Mouse (Mus musculus): ENCODE measurements around the gene Kif5c. TPM values are rescaled to one million over a fixed set of nuclear protein-coding genes. Genes with fewer than 3 reads are reported as not detected.

Kif5c gene
- polyA plus RNA-seq, 1 experiment: 25.8 TPM

- Histone ChIP-seq H3K4me3 (ENCODE audit: low read depth, low read length) (no peak overlapping the region), H3K27ac (ENCODE audit: insufficient read depth, low read length) (no peak overlapping the region), H3K27me3 (ENCODE audit: control insufficient read depth, insufficient read depth, low read length, poor library complexity, severe bottlenecking) (no peaks in the 10 kb centered on the region), H3K9ac (ENCODE audit: low read depth, poor library complexity, severe bottlenecking) (no peak overlapping the region), H3K36me3 (ENCODE audit: control insufficient read depth, insufficient read depth, low read length, poor library complexity, severe bottlenecking) (no peaks in the 10 kb centered on the region), H3K9me3 (replicated peaks; ENCODE audit: control insufficient read depth, insufficient read depth, low read length, poor library complexity, severe bottlenecking) (no peaks in the 10 kb centered on the region), H3K4me1 (ENCODE audit: control insufficient read depth, insufficient read depth, low read length) (no peaks in the 10 kb centered on the region)
- TF ChIP-seq EP300 (IDR thresholded peaks at IDR 0.05; ENCODE audit: insufficient read depth, low read depth, low read length): no peak
- TF ChIP-seq CTCF (IDR thresholded peaks at IDR 0.05; ENCODE audit: low read depth, low read length): no peak
- no peak for TF ChIP-seq POLR2A (IDR thresholded peaks at IDR 0.05; ENCODE audit: insufficient read depth, low read length)
Observed at GRCm38 (mm10) chr2:49572684-49573083, 46.4 kb upstream of the Kif5c start.

DNA sequence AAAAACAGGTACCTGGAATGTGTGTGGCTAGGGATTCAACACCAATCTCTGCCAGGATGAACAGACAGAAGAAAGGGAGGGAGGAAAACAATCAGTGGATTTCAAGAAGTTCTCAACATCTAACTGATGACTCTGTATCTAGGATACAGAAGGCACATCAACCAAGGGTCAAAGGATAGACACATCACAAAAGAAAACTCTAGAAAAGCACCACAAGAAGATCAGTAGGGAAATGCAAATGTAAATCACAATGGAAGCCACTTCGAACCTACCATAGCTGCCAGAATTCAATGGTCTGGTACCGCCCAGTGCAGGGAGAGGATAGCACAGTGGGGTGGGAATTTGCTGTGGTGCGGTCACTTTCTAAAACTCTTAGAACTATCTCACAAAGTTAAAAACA lies 45.8 kb upstream of the Kif5c start:
- Histone ChIP-seq H3K9ac (ENCODE audit: low read depth, poor library complexity, severe bottlenecking) (no peak overlapping the region), H3K4me3 (ENCODE audit: low read depth, low read length) (no peak overlapping the region), H3K4me1 (ENCODE audit: control insufficient read depth, insufficient read depth, low read length) (no peaks in the 10 kb centered on the region), H3K36me3 (ENCODE audit: control insufficient read depth, insufficient read depth, low read length, poor library complexity, severe bottlenecking) (no peaks in the 10 kb centered on the region), H3K27ac (ENCODE audit: insufficient read depth, low read length) (no peak overlapping the region), H3K27me3 (ENCODE audit: control insufficient read depth, insufficient read depth, low read length, poor library complexity, severe bottlenecking) (no peaks in the 10 kb centered on the region), H3K9me3 (replicated peaks; ENCODE audit: control insufficient read depth, insufficient read depth, low read length, poor library complexity, severe bottlenecking) (no peaks in the 10 kb centered on the region)
- TF ChIP-seq POLR2A (IDR thresholded peaks at IDR 0.05; ENCODE audit: insufficient read depth, low read length): no peak
- no peak for TF ChIP-seq EP300 (IDR thresholded peaks at IDR 0.05; ENCODE audit: insufficient read depth, low read depth, low read length)
- TF ChIP-seq CTCF (IDR thresholded peaks at IDR 0.05; ENCODE audit: low read depth, low read length): no peak

GRCm38 (mm10) chr2:49580585-49580984 lies 38.5 kb upstream of the Kif5c start:
- Histone ChIP-seq H3K9me3 (replicated peaks; ENCODE audit: control insufficient read depth, insufficient read depth, low read length, poor library complexity, severe bottlenecking) (no peaks in the 10 kb centered on the region), H3K9ac (ENCODE audit: low read depth, poor library complexity, severe bottlenecking) (no peak overlapping the region), H3K27me3 (ENCODE audit: control insufficient read depth, insufficient read depth, low read length, poor library complexity, severe bottlenecking) (no peaks in the 10 kb centered on the region), H3K27ac (ENCODE audit: insufficient read depth, low read length) (no peak overlapping the region), H3K4me3 (ENCODE audit: low read depth, low read length) (no peak overlapping the region), H3K36me3 (ENCODE audit: control insufficient read depth, insufficient read depth, low read length, poor library complexity, severe bottlenecking) (no peaks in the 10 kb centered on the region), H3K4me1 (ENCODE audit: control insufficient read depth, insufficient read depth, low read length) (no peaks in the 10 kb centered on the region)
- TF ChIP-seq CTCF (IDR thresholded peaks at IDR 0.05; ENCODE audit: low read depth, low read length) (no peak), EP300 (IDR thresholded peaks at IDR 0.05; ENCODE audit: insufficient read depth, low read depth, low read length) (no peak)

DNA sequence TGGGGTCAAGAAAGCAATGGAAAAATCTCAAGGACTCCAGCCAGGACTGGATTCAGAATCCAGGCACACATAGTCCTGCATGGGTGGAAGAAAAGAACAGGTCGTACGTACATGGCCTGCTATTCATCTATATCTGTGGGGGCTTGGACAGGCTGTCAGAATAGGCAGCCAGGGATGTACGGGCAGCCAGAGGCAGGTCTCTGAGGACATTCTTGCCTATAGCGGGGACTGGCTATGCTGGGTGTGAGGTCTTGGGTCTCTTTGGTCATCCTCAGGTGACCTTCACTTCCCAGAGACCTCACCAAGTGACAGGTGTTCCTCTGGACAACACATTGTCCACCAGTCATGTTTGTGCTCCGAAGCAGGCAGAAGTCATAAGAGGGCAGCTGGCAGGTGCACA lies 36.6 kb upstream of the Kif5c start:
- no peak overlapping the region for H3K27ac ChIP-seq (ENCODE audit: insufficient read depth, low read length)
- H3K9me3 ChIP-seq (replicated peaks; ENCODE audit: control insufficient read depth, insufficient read depth, low read length, poor library complexity, severe bottlenecking): no peaks in the 10 kb centered on the region; the same call in 1 of the 2 replicates
- no peaks in the 10 kb centered on the region for H3K4me1 ChIP-seq (ENCODE audit: control insufficient read depth, insufficient read depth, low read length)
- no peaks in the 10 kb centered on the region for H3K36me3 ChIP-seq (ENCODE audit: control insufficient read depth, insufficient read depth, low read length, poor library complexity, severe bottlenecking)
- no peaks in the 10 kb centered on the region for H3K27me3 ChIP-seq (ENCODE audit: control insufficient read depth, insufficient read depth, low read length, poor library complexity, severe bottlenecking)
- no peak overlapping the region for H3K4me3 ChIP-seq (ENCODE audit: low read depth, low read length)
- TF ChIP-seq POLR2A (IDR thresholded peaks at IDR 0.05; ENCODE audit: insufficient read depth, low read length): no peak
- no peak overlapping the region for H3K9ac ChIP-seq (ENCODE audit: low read depth, poor library complexity, severe bottlenecking)

DNA sequence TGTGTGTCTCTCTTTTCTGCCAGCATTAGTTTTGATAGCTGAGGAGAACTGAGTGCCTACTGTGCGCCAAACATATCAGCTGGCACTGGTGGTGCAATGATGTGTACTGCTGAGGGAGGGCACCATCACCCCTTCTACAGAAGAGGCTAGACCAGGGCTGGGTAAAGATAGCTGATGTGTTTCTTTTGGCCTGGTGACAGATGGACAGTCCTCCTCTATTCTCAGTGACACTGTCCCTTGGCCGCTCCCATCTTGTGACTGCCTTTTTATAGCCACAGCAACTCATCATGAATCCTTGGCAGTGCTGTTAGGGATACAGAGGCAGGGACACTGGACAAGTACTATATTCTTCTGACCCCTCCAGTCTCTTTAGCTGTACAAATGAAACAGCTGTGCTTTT lies 35.8 kb upstream of the Kif5c start:
- Histone ChIP-seq H3K36me3 (ENCODE audit: control insufficient read depth, insufficient read depth, low read length, poor library complexity, severe bottlenecking) (no peaks in the 10 kb centered on the region), H3K4me3 (ENCODE audit: low read depth, low read length) (no peak overlapping the region), H3K9ac (ENCODE audit: low read depth, poor library complexity, severe bottlenecking) (no peak overlapping the region), H3K9me3 (replicated peaks; ENCODE audit: control insufficient read depth, insufficient read depth, low read length, poor library complexity, severe bottlenecking) (no peaks in the 10 kb centered on the region; the same call in 1 of the 2 replicates), H3K27me3 (ENCODE audit: control insufficient read depth, insufficient read depth, low read length, poor library complexity, severe bottlenecking) (no peaks in the 10 kb centered on the region), H3K4me1 (ENCODE audit: control insufficient read depth, insufficient read depth, low read length) (no peaks in the 10 kb centered on the region), H3K27ac (ENCODE audit: insufficient read depth, low read length) (no peak overlapping the region)
- no peak for TF ChIP-seq CTCF (IDR thresholded peaks at IDR 0.05; ENCODE audit: low read depth, low read length)
- no peak for TF ChIP-seq POLR2A (IDR thresholded peaks at IDR 0.05; ENCODE audit: insufficient read depth, low read length)
- TF ChIP-seq EP300 (IDR thresholded peaks at IDR 0.05; ENCODE audit: insufficient read depth, low read depth, low read length): no peak

DNA sequence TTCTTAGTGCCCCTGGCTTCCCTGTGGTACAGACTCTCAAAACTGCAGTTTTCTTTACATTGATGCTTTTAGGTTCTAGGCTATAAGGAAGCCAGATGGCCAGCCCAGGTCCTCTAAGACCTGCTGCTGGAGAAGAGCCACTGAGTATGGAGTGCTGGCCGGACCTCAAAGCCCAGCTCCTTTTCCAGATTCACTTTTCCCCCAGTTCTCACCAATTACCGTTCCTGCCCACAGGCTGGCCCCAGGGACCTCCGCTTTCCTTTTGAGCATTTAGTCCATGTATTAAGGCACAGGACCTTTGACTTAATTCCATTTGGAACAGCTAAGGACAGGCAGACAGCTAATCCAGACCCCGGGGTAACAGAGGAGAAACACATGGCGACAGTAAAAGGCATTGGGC lies 28.6 kb upstream of the Kif5c start:
- TF ChIP-seq CTCF (IDR thresholded peaks at IDR 0.05; ENCODE audit: low read depth, low read length): no peak
- no peak overlapping the region for H3K27ac ChIP-seq (ENCODE audit: insufficient read depth, low read length)
- H3K9ac ChIP-seq (ENCODE audit: low read depth, poor library complexity, severe bottlenecking): no peak overlapping the region
- H3K4me1 ChIP-seq (ENCODE audit: control insufficient read depth, insufficient read depth, low read length): no peaks in the 10 kb centered on the region
- no peaks in the 10 kb centered on the region for H3K27me3 ChIP-seq (ENCODE audit: control insufficient read depth, insufficient read depth, low read length, poor library complexity, severe bottlenecking)
- no peaks in the 10 kb centered on the region; the same call in 1 of the 2 replicates for H3K9me3 ChIP-seq (replicated peaks; ENCODE audit: control insufficient read depth, insufficient read depth, low read length, poor library complexity, severe bottlenecking)
- H3K4me3 ChIP-seq (ENCODE audit: low read depth, low read length): no peak overlapping the region
- no peaks in the 10 kb centered on the region for H3K36me3 ChIP-seq (ENCODE audit: control insufficient read depth, insufficient read depth, low read length, poor library complexity, severe bottlenecking)

All from ES-Bruce4 (cell line).